Mouse (Mus musculus): ENCODE results near the gene Aanat.

DNA sequence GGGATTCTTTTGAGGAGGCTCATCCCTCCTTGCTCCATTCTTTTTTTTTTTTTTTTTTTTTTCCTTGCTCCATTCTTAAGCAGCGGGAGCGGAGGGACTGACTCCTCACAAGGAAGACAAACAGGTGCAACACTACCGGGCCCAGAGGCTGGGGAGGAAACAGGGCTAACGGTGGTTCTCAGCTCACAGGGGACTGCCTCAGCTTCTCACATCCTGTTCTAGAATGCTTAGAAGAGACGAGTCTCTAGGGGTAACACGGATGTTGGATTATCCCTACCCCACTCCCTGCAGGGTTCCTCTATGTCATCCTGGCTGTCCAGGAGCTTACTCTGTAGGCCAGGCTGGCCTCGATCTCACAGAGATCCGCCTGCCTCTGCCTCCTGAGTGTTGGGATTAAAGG, 3.3 kb downstream of the Aanat start:
- no peak for TF ChIP-seq POLR2A (IDR thresholded peaks at IDR 0.05; ENCODE audit: low read depth, low read length)
- TF ChIP-seq CHD2 (IDR thresholded peaks at IDR 0.05; ENCODE audit: low read length) = no peak
